Mouse (Mus musculus) spleen, adult 2 months (tissue): ENCODE measurements at regions not wholly inside any gene's neighbourhood (a gene's known extent, or its start where the extent isn't known, plus 50 kb on each side); places are given as distances from the start of the nearest gene placed in this dataset.

Experiments
- CTCF ChIP-seq: fragments of 200-500 bp; IDR thresholded peaks from 2 replicates; pipeline ENCODE4 v1.5.1; 2011; ENCODE audit warnings: mild to moderate bottlenecking, inconsistent platforms; ENCODE audit not compliant: insufficient read depth, insufficient read length, insufficient replicate concordance; ENCODE audit errors: extremely low read depth
- POLR2A ChIP-seq: fragments of 200-500 bp; IDR thresholded peaks from 2 replicates; pipeline ENCODE4 v1.6.1; 2011; ENCODE audit warnings: low read depth, low read length, inconsistent platforms

- TF ChIP-seq POLR2A (no peak), CTCF (no peak)
These were observed 114.3 kb upstream of the Frmd6 start for GRCm38 (mm10) chr12:70711030-70711429.
